Mouse (Mus musculus) thymus, postnatal 0 days (tissue): ENCODE measurements at regions not wholly inside any gene's neighbourhood (a gene's known extent, or its start where the extent isn't known, plus 50 kb on each side); places are given as distances from the start of the nearest gene placed in this dataset.
A peak's percentile ranks its signal among the peaks of the same experiment; 100 is the strongest.

Experiments
- DNase-seq: peaks from one replicate; pipeline ENCODE4 v3.0.0-alpha.2; 2015; ENCODE audit warnings: low spot score

DNA sequence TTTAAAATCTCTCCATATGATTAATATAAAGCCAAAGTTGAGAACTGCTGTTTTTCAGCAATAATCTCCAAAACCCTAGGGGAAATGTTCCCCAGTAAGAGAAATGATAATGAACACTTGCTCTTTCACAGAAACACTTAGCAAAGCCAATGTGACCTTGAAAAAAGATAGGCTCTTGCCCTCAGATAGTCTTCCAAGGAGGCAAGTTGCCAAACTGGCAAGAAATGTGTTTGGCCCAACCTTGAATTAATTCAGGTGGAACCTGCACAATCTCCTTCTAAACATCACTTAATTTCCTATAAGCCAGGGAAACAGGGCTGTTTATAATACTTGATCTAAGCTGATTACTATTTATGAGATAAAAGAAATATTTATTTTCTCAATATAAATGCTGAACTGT is 244.0 kb upstream of the Gnaz start:
- DNase-seq = no peak

DNA sequence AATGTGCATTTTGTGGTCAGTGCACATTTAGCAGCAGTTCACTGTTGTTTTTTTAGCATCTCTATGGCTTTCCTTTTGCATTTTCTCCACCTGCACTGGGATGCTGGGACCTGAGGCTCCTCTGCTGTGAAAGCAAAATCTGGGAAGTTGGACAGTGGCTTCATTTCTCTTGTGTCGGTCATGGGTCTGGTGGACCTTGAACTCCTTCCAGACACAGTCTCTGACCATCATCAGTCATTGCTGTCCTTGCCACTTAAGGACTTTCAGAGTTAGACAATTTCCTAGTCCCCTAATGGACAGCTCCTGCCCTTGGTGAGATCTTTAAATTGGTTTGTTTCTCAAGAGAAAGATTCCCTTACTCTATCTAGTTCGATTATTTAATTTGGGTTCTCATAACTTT is 217.5 kb upstream of the Gnaz start:
- no peak for DNase-seq

DNA sequence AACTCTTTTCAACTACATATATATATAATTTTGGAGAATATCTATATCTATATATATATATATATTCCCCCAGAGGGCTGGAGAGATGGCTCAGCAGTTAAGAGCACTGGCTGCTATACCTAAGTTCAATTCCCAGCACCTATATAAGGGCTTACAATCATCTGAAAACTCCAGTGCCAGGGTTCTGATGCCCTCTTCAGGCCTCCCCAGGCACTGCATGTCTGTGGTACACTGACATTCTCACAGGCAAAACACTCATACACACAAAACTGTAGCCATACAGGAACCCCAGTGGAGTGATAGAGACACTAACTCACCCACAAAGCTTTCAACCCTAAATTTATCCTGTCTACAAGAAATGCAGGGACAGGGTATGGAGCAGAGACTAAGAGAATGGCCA is 216.1 kb upstream of the Gnaz start:
- DNase-seq = no peak

GRCm38 (mm10) chr10:74760734-74761133 is 206.2 kb upstream of the Gnaz start:
- no peak for DNase-seq

DNA sequence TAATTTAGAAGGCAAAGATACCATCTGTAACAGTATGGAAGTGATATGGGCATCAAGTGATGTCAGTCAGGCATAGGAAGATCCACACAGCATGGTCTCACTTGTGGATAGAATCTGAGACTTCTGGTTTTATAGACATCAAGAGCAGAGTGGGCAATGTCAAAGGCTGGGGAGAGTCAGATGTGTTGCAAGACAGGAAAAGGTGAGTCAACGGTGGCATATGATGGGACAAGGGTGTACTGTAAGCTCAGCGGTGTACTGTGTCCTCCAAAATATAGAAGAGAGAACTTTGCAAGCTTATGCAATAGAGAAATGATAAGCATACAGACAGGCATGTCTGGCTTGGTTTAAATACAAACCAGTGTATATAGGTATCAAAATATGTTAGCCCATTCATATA is 177.7 kb upstream of the Gnaz start:
- no peak for DNase-seq

DNA sequence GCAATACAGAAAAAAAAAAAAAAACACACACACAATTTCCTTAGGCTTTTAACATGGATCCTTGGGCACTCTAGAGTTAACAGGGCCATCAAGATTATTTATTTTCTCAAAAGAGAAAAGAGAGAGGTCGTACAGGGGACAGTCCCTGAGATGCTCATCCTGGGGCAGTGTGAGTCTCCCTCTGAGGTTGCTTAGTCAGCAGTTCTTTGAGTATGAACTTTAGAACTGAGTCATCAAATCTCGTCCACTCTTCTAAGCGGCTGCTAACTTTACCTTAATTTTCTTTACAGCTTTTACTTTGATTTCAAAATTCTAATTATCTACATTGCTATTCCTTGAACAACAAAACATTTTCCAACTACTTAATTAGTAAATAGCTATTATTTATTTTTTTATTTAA is 177.0 kb upstream of the Gnaz start:
- no peak for DNase-seq

DNA sequence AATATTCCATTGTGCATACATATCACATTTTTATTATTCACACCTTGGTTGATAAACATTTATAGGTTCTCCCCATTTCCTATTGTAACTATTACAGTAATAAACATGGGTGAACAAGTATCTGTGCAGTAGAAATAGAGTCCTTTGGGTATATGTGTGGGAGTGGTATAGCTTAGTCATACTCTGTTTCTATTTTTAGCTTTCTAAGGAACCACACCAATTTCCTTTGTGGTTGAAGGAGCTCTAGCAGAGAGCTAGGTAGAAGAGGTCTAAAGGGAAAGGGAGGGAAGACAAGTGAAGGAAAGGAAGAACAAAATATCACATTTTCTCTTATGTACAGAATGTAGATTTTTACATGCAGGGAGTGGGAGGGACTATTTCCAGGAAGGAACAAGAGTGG is 143.6 kb upstream of the Gnaz start:
- no peak for DNase-seq

GRCm38 (mm10) chr10:74834359-74834758 is 132.6 kb upstream of the Gnaz start:
- DNase-seq = no peak

DNA sequence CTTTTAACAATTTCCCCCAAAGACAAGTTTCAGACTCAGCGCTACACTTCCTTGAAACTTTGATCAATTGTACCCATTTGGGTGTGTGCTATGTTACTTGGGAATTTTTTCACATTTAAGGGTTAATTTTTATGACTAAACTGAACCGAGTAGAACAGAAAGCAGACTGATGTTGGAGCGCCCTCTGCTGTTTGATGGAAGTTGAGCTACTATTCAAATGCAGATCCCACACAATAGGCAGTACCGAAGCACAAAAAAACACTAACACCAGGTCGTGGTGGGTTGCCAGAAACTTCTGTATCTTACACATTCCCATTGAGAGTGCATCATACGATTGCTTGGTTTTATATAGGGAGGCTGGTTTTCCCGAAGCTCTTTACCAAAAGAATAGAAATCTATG is 118.6 kb upstream of the Gnaz start:
- peak; percentile 37 for DNase-seq

- no peak for DNase-seq
Observed at GRCm38 (mm10) chr10:74854991-74855664, 111.8 kb upstream of the Gnaz start.
